Mouse (Mus musculus): Measurements from ENCODE around the gene Pcyt1a. TPM values are rescaled to one million over a fixed set of nuclear protein-coding genes. Genes with fewer than 3 reads are reported as not detected.

Gene Pcyt1a
- polyA plus RNA-seq, 1 experiment, result 115 TPM

GRCm38 (mm10) chr16:32513948-32514347 lies 83.2 kb downstream of the Pcyt1a start:
- 97% methylated on average over 6 of the region's 6 CpGs for WGBS
- H3K27me3 ChIP-seq (ENCODE audit: control insufficient read depth, insufficient read depth, low read length), result no peaks in the 10 kb centered on the region
- TF ChIP-seq POLR2A (IDR thresholded peaks at IDR 0.05; ENCODE audit: low read depth, low read length) (no peak), CTCF (IDR thresholded peaks at IDR 0.05; ENCODE audit: extremely low read depth, insufficient read length, insufficient replicate concordance, low read depth, low read length) (no peak)
- no peaks in the 10 kb centered on the region for H3K36me3 ChIP-seq (ENCODE audit: control insufficient read depth, insufficient read depth, low read length)
- H3K4me1 ChIP-seq (ENCODE audit: control insufficient read depth, insufficient read depth, insufficient read length, low read length), result peaks cover 18% of the 10 kb centered on the region
- no peak overlapping the region for H3K27ac ChIP-seq (ENCODE audit: insufficient read depth, low read depth, low read length)
- H3K4me3 ChIP-seq (ENCODE audit: low read depth, low read length), result no peak overlapping the region

GRCm38 (mm10) chr16:32516006-32516962 lies 85.6 kb downstream of the Pcyt1a start:
- Histone ChIP-seq H3K4me1 (ENCODE audit: control insufficient read depth, insufficient read depth, insufficient read length, low read length) (peaks cover 3% of the 10 kb centered on the region; the same call in 1 of the 2 replicates), H3K36me3 (ENCODE audit: control insufficient read depth, insufficient read depth, low read length) (no peaks in the 10 kb centered on the region), H3K4me3 (ENCODE audit: low read depth, low read length) (no peak overlapping the region), H3K27me3 (ENCODE audit: control insufficient read depth, insufficient read depth, low read length) (no peaks in the 10 kb centered on the region), H3K27ac (ENCODE audit: insufficient read depth, low read depth, low read length) (no peak overlapping the region)
- 30% methylated on average over 21 of the region's 21 CpGs for WGBS
- TF ChIP-seq CTCF (IDR thresholded peaks at IDR 0.05; ENCODE audit: extremely low read depth, insufficient read length, insufficient replicate concordance, low read depth, low read length) (no peak), POLR2A (IDR thresholded peaks at IDR 0.05; ENCODE audit: low read depth, low read length) (no peak)

DNA sequence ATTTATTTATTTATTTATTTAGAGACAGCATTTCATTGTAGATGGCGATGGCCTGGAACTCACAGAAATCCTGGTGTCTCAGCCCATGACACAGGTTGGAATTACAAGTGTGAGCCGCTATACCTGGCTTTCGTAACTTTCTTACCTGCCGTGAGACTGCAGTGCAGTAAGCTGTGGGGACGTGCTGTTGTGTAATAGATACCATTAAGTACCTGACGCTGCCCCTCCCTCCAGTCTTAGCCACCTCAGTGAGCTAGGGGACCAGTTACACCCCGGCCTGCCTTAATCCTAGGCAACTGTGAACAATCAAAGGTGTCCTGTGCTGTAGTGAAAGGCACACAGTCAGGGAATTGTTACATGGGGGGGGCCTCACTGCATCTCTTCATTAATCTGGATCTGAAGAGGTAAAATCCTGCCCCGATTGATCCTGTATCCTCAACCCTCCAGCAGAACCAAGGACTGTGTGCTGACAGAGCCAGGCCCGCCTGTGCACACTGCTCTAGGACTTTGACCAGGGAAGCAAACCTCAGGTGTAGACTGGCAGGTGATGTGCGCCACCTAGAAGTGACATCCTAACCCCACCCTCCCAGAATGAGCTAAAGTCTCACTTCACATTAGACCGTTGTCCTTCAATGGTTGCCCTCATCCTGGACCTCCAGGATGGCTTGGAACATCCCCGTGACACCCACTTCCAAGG lies 87.2 kb downstream of the Pcyt1a start:
- 40% methylated on average over 12 of the region's 12 CpGs for WGBS
- no peak overlapping the region for H3K4me3 ChIP-seq (ENCODE audit: low read depth, low read length)
- no peak for TF ChIP-seq POLR2A (IDR thresholded peaks at IDR 0.05; ENCODE audit: low read depth, low read length)
- H3K4me1 ChIP-seq (ENCODE audit: control insufficient read depth, insufficient read depth, insufficient read length, low read length), result peaks cover 3% of the 10 kb centered on the region; the same call in 1 of the 2 replicates
- H3K27me3 ChIP-seq (ENCODE audit: control insufficient read depth, insufficient read depth, low read length), result no peaks in the 10 kb centered on the region
- H3K27ac ChIP-seq (ENCODE audit: insufficient read depth, low read depth, low read length), result peak overlapping the region; percentile 27; the same call in 1 of the 2 replicates
- H3K36me3 ChIP-seq (ENCODE audit: control insufficient read depth, insufficient read depth, low read length), result no peaks in the 10 kb centered on the region

GRCm38 (mm10) chr16:32519656-32520371 lies 89.1 kb downstream of the Pcyt1a start:
- H3K27ac ChIP-seq (ENCODE audit: insufficient read depth, low read depth, low read length), result no peak overlapping the region
- no peak overlapping the region for H3K4me3 ChIP-seq (ENCODE audit: low read depth, low read length)
- 82% methylated on average over 15 of the region's 15 CpGs for WGBS
- H3K4me1 ChIP-seq (ENCODE audit: control insufficient read depth, insufficient read depth, insufficient read length, low read length), result peaks cover 11% of the 10 kb centered on the region; the same call in 1 of the 2 replicates
- no peaks in the 10 kb centered on the region for H3K36me3 ChIP-seq (ENCODE audit: control insufficient read depth, insufficient read depth, low read length)
- no peaks in the 10 kb centered on the region for H3K27me3 ChIP-seq (ENCODE audit: control insufficient read depth, insufficient read depth, low read length)
- TF ChIP-seq CTCF (IDR thresholded peaks at IDR 0.05; ENCODE audit: extremely low read depth, insufficient read length, insufficient replicate concordance, low read depth, low read length) (no peak), POLR2A (IDR thresholded peaks at IDR 0.05; ENCODE audit: low read depth, low read length) (no peak)

DNA sequence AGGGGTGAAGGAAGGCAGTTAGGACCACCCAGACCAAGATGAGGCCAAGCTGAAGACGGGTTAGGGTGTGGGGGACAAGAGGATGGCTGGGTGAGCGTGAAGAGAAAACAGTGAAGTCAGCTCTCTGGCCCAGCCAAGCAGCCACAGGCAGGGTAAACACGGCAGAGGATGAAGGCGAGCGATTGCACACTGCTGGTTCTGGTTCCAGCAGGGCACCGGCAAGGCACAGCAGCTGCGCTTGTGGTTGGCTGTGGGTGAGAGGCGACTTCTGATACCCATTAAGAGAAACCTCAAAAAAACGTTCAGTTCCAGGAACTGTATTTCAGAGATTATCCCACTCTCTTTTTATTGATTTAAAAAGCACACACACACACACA lies 89.6 kb downstream of the Pcyt1a start:
- TF ChIP-seq CTCF (IDR thresholded peaks at IDR 0.05; ENCODE audit: extremely low read depth, insufficient read length, insufficient replicate concordance, low read depth, low read length) (no peak), POLR2A (IDR thresholded peaks at IDR 0.05; ENCODE audit: low read depth, low read length) (no peak)
- Histone ChIP-seq H3K27ac (ENCODE audit: insufficient read depth, low read depth, low read length) (no peak overlapping the region), H3K4me3 (ENCODE audit: low read depth, low read length) (no peak overlapping the region), H3K36me3 (ENCODE audit: control insufficient read depth, insufficient read depth, low read length) (no peaks in the 10 kb centered on the region), H3K4me1 (ENCODE audit: control insufficient read depth, insufficient read depth, insufficient read length, low read length) (peaks cover 11% of the 10 kb centered on the region; the same call in 1 of the 2 replicates), H3K27me3 (ENCODE audit: control insufficient read depth, insufficient read depth, low read length) (no peaks in the 10 kb centered on the region)
- 65% methylated on average over 9 of the region's 9 CpGs for WGBS

GRCm38 (mm10) chr16:32522578-32523194 lies 92.0 kb downstream of the Pcyt1a start:
- H3K27ac ChIP-seq (ENCODE audit: insufficient read depth, low read depth, low read length), result no peak overlapping the region
- no peak for TF ChIP-seq CTCF (IDR thresholded peaks at IDR 0.05; ENCODE audit: extremely low read depth, insufficient read length, insufficient replicate concordance, low read depth, low read length)
- TF ChIP-seq POLR2A (IDR thresholded peaks at IDR 0.05; ENCODE audit: low read depth, low read length), result no peak
- 62% methylated on average over 6 of the region's 6 CpGs for WGBS
- H3K4me1 ChIP-seq (ENCODE audit: control insufficient read depth, insufficient read depth, insufficient read length, low read length), result peaks cover 16% of the 10 kb centered on the region; the same call in 1 of the 2 replicates
- H3K36me3 ChIP-seq (ENCODE audit: control insufficient read depth, insufficient read depth, low read length), result no peaks in the 10 kb centered on the region
- H3K27me3 ChIP-seq (ENCODE audit: control insufficient read depth, insufficient read depth, low read length), result no peaks in the 10 kb centered on the region
- no peak overlapping the region for H3K4me3 ChIP-seq (ENCODE audit: low read depth, low read length)

Measured in small intestine, adult 2 months (tissue).